Mouse (Mus musculus) heart, adult 2 months (tissue): ENCODE results near the gene 2410004B18Rik.

ENCODE experiments used
- CTCF ChIP-seq: fragments of 200-600 bp; IDR thresholded peaks from 2 replicates; pipeline ENCODE4 v1.8.1; 2022; ENCODE audit warnings: antibody characterized with exemption, mild to moderate bottlenecking, moderate library complexity
- EP300 ChIP-seq: fragments of 200-500 bp; IDR thresholded peaks from 2 replicates; pipeline ENCODE4 v1.6.1; 2011; ENCODE audit warnings: low read depth, low read length, control low read depth; ENCODE audit not compliant: insufficient read depth
- POLR2A ChIP-seq: fragments of 200-500 bp; IDR thresholded peaks from 2 replicates; pipeline ENCODE4 v1.6.1; 2011; ENCODE audit warnings: mild to moderate bottlenecking, low read depth, low read length, control low read depth; ENCODE audit not compliant: insufficient read depth

GRCm38 (mm10) chr3:145987268-145987969, 49.6 kb downstream of the 2410004B18Rik start, which contains the start of gene Syde2:
- TF ChIP-seq EP300 (no peak), CTCF (no peak), POLR2A (no peak)
